In the genomic region with DNA sequence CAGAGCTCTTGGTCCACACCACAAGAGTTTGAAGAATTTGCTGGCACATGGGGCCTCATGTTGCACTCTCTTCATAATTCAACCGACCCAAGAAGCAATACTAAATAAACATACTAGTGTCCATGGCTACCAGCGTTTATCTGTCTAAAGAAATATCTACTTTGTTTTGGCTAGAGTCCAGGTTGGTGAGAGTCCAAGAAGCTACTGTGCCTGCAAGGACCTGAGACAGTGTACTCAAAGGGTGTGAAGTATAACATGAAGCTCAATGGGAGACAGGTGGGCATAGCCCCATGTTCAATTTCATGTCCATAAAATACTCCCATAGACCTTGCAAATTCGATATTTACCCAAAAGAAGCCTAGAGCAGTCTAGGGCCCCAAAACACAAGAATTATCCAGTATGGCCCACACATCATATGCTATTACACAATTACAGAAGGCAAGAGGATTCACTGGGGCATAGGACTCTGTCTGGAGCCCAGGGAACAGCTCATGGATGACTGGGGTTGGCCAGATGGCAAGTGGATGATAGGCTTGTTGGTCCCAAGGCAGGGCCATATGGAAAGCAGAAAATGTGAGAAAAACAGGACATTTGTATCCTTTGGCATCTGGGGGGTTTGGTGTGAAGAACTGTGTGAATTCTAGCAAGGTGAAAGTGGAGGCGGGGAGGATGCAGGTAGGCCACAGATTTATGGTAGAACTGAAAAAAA, we compare ENCODE assay signal across 17 mouse cellular contexts. TPM values are rescaled to one million over a fixed set of nuclear protein-coding genes. Genes with fewer than 3 reads are reported as not detected.
DNase-seq lines count a peak whose midpoint lies in the region; ATAC-seq and TF ChIP-seq lines count a peak whose summit lies in the region.
"Had no signal": no experiment of that assay in that cellular context is flagged by ENCODE, and none has a peak within 500 bp of the region (broad histone marks: within the 10 kb centered on the region; RNA-seq: fewer than 3 reads in every experiment).

No protein-coding gene starts in this region.

- WGBS in liver, postnatal 0 days (ENCODE audit: insufficient replicate concordance): 67% methylated on average over 4 of the region's 4 CpGs

- H3K9ac ChIP-seq in liver, postnatal 0 days (replicated peaks): no peak overlapping the region
- H3K9ac ChIP-seq: heart, embryonic 12.5 days; liver, embryonic 12.5 days; midbrain, embryonic 12.5 days had no signal

- TF ChIP-seq CTCF in liver, postnatal 0 days (IDR thresholded peaks at IDR 0.05; ENCODE audit: low read depth): no peak

- TF ChIP-seq EP300 in liver, postnatal 0 days (IDR thresholded peaks at IDR 0.05; ENCODE audit: low read depth): no peak

- no peaks in the 10 kb centered on the region for H3K36me3 ChIP-seq in liver, postnatal 0 days (replicated peaks; ENCODE audit: insufficient read depth, low read length)
- H3K36me3 ChIP-seq: forebrain, embryonic 10.5 days; heart, embryonic 12.5 days; liver, embryonic 12.5 days; midbrain, embryonic 12.5 days had no signal

- intact Hi-C loops in left cerebral cortex, postnatal 4 days (cut with DNase I): no loop called here
- intact Hi-C loops in left cerebral cortex, postnatal 36 days (cut with DNase I): no loop called here

- no peaks in the 10 kb centered on the region for H3K9me3 ChIP-seq in liver, postnatal 0 days (ENCODE audit: low read length)
- H3K9me3 ChIP-seq: forebrain, embryonic 10.5 days; heart, embryonic 12.5 days; liver, embryonic 12.5 days; midbrain, embryonic 12.5 days had no signal

- no peak overlapping the region for H3K4me3 ChIP-seq in liver, postnatal 0 days (ENCODE audit: low read depth, low read length)
- H3K4me3 ChIP-seq: forebrain, embryonic 10.5 days; heart, embryonic 12.5 days; liver, embryonic 12.5 days; midbrain, embryonic 12.5 days had no signal

- H3K27me3 ChIP-seq in liver, postnatal 0 days (ENCODE audit: insufficient read depth, low read length): no peaks in the 10 kb centered on the region
- H3K27me3 ChIP-seq: heart, embryonic 12.5 days; liver, embryonic 12.5 days; midbrain, embryonic 12.5 days had no signal

- peak; percentile 71 for DNase-seq in left cerebral cortex, postnatal 4 days
- no peak for DNase-seq in left cerebral cortex, postnatal 36 days (ENCODE audit: low spot score in 2 of 2)
- DNase-seq in Muller cell, postnatal 12 days (ENCODE audit: inconsistent ontology term): peak; percentile 19
- peak; percentile 97 for DNase-seq in brain, adult 2 months (ENCODE audit: low read depth, low spot score)
- peak; percentile 92 for DNase-seq in cerebellum, adult 9-10 months
- DNase-seq in embryo, embryonic 9.5 days (ENCODE audit: extremely low spot score): no peak
- no peak for DNase-seq in liver, postnatal 0 days
- DNase-seq: adrenal gland, adult 8-10 months; gastrocnemius, postnatal 36 days; kidney, adult 8-10 months; thymus, postnatal 36 days had no signal

- ATAC-seq in liver, postnatal 0 days: no peak
- ATAC-seq in erythroid progenitor cell, adult 5-6 weeks (replicated peaks; ENCODE audit: low FRiP score, poor library complexity, severe bottlenecking): no peak
- ATAC-seq: liver, embryonic 12.5 days had no signal

- H3K4me1 ChIP-seq in liver, postnatal 0 days (ENCODE audit: insufficient read depth): no peaks in the 10 kb centered on the region
- H3K4me1 ChIP-seq: forebrain, embryonic 10.5 days; liver, embryonic 12.5 days had no signal

- no peak overlapping the region for H3K4me2 ChIP-seq in liver, postnatal 0 days (ENCODE audit: low read depth, low read length)
- H3K4me2 ChIP-seq: heart, embryonic 12.5 days; liver, embryonic 12.5 days; midbrain, embryonic 12.5 days had no signal

- H3K27ac ChIP-seq in liver, postnatal 0 days (ENCODE audit: low read depth): no peak overlapping the region
- H3K27ac ChIP-seq: forebrain, embryonic 10.5 days; liver, embryonic 12.5 days; macrophage; midbrain, embryonic 12.5 days had no signal

RNA-seq across cellular contexts. Expression of gene Diras2, which starts 20.8 kb away (rescaled TPM):
- 10 to 100 TPM; 77.9 to 80.1 TPM for total RNA-seq in left cerebral cortex, postnatal 4 days (2021)
- 100 to 1,000 TPM; 158 to 220 TPM for total RNA-seq in left cerebral cortex, postnatal 36 days (2021)
- polyA plus RNA-seq in liver, postnatal 0 days (2015; fragmentation: Nextera tagmentation; extraction: Ambion mirVana): 0.12 and 0.19 TPM in 2 replicates
- 0.36 TPM in 1 of 2 replicates, not detected in the other for total RNA-seq in erythroid progenitor cell, adult 5-6 weeks (2015; ENCODE audit: low replicate concordance)
- total RNA-seq in erythroid progenitor cell, adult 5-6 weeks (2017; ENCODE audit: low replicate concordance): 0.13 TPM in 1 of 2 replicates, not detected in the other

Comparison
In these comparisons a context has a peak if more than half of its experiments do, and no peak if none do; other contexts are left out.
1. DNase-seq: peak in left cerebral cortex, postnatal 4 days (single experiment), Muller cell, postnatal 12 days (single experiment), brain, adult 2 months (single experiment) and cerebellum, adult 9-10 months (single experiment); none in left cerebral cortex, postnatal 36 days (0 of 2), embryo, embryonic 9.5 days (single experiment) and liver, postnatal 0 days (single experiment).
2. RNA of gene Diras2, which starts 20.8 kb away (total RNA-seq): 158 to 220 TPM in left cerebral cortex, postnatal 36 days and 77.9 to 80.1 TPM in left cerebral cortex, postnatal 4 days; 0.13 to 0.36 TPM in erythroid progenitor cell, adult 5-6 weeks; every median in the first group is over 10 times any median in the second.